Mouse (Mus musculus): Measurements from ENCODE around the gene Dnaja3. TPM values are rescaled to one million over a fixed set of nuclear protein-coding genes. Genes with fewer than 3 reads are reported as not detected.

Dnaja3 gene
- total and polyA plus RNA-seq, 2 experiments from 2014 or later = 99.6 to 103 TPM

DNA sequence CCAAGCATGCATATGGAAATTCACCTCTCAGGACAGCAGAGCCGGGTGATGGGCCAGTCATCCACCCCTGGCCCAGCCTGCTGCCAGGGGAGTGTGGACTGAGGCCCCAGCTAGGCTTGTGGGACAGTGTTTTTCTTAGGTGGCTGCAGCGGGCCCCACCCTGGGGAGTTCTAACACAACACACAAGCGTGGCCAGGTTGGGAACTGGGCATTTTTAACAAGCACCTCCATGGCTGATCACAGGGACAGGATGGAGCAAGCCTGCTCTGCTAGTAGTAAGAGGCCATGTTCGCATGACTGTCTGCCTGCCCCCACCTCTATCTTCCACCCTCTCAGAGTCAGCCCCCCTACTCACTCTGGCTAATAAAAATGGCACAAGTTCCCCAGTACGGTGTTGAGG is 41.7 kb upstream of the Dnaja3 start:
- ATAC-seq (ENCODE audit: insufficient read depth, low read depth) (no peak), DNase-seq (ENCODE audit: low spot score) (no peak)
- Histone ChIP-seq H3K4me1 (ENCODE audit: control insufficient read depth, insufficient read depth) (peaks cover 71% of the 10 kb centered on the region), H3K27me3 (ENCODE audit: control insufficient read depth, insufficient read depth, low read length) (no peaks in the 10 kb centered on the region), H3K9me3 (replicated peaks; ENCODE audit: control insufficient read depth, low read length) (no peaks in the 10 kb centered on the region), H3K4me2 (ENCODE audit: low read depth, low read length) (no peak overlapping the region), H3K4me3 (ENCODE audit: low read depth, low read length) (no peak overlapping the region), H3K36me3 (replicated peaks; ENCODE audit: control insufficient read depth, insufficient read depth, low read length) (no peaks in the 10 kb centered on the region), H3K9ac (replicated peaks; ENCODE audit: low read depth, low read length) (no peak overlapping the region), H3K27ac (ENCODE audit: low read depth) (0 out of 2 replicates have a peak overlapping the region, but pooled peaks have one; percentile 9)
- TF ChIP-seq EP300 (IDR thresholded peaks at IDR 0.05; ENCODE audit: low read depth) = no peak
- WGBS = 73% methylated on average over 5 of the region's 5 CpGs

DNA sequence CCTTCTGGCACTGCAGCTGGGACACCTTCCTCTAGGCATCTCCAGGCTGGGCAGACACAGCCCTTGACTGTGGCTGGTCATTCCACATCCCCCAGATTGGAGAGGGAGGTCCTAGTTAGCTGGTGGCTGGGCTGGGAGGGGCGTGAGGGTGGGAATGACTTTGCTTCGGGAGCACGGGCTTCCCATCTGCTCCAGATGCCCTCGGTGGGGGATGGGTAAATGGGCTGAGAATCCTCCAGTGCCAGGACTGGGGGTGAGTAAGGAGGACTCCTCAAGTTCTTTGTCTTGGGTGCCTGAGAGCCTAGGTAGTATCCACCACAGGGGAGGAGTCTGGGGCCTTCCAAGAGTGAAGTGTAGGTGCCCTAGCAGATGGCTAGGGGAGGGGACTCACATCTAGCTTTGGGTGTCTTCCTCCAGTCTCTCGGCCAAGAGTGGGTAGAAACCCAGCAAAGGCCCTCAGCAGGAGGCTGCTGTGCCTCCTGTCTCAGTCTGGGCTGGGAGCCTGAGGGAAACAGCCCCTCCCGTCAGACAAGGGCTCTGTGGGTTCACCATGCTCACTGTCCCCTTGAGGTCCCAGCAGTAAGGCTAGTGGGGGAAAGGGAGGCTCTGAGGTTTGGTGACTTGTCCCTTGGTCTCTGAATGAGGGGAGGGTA is 40.8 kb upstream of the Dnaja3 start:
- Histone ChIP-seq H3K9ac (replicated peaks; ENCODE audit: low read depth, low read length) (peak overlapping the region; percentile 31; the same call in 1 of the 2 replicates), H3K27me3 (ENCODE audit: control insufficient read depth, insufficient read depth, low read length) (no peaks in the 10 kb centered on the region), H3K4me3 (ENCODE audit: low read depth, low read length) (no peak overlapping the region), H3K27ac (ENCODE audit: low read depth) (no peak overlapping the region), H3K4me1 (ENCODE audit: control insufficient read depth, insufficient read depth) (peaks cover 73% of the 10 kb centered on the region), H3K9me3 (replicated peaks; ENCODE audit: control insufficient read depth, low read length) (no peaks in the 10 kb centered on the region), H3K36me3 (replicated peaks; ENCODE audit: control insufficient read depth, insufficient read depth, low read length) (no peaks in the 10 kb centered on the region), H3K4me2 (ENCODE audit: low read depth, low read length) (no peak overlapping the region)
- TF ChIP-seq CTCF (IDR thresholded peaks at IDR 0.05; ENCODE audit: low read depth) (no peak), EP300 (IDR thresholded peaks at IDR 0.05; ENCODE audit: low read depth) (no peak)
- ATAC-seq (ENCODE audit: insufficient read depth, low read depth) (no peak), DNase-seq (ENCODE audit: low spot score) (no peak)
- 32% methylated on average over 6 of the region's 6 CpGs for WGBS

DNA sequence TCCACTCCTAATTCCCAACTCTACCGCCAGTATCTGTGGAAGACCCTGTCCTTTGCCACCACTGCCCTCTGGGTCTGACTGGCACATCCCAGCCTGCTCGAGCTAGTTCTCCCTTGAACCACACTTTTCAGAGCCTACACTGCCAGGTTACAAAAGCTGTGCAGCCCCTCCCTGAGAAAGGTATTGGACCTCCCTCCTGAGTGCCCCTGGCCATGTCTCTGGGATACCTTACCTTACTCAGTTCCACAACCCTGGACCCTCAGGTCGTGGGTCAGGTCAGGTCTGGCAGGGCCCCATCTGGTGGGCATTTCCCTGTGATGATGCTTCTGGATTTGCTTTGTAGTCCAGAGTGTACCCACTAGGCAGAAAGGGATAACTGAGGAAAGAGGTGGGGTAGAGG is 40.2 kb upstream of the Dnaja3 start:
- no peaks in the 10 kb centered on the region for H3K9me3 ChIP-seq (replicated peaks; ENCODE audit: control insufficient read depth, low read length)
- 79% methylated on average over 3 of the region's 3 CpGs for WGBS
- no peak overlapping the region for H3K27ac ChIP-seq (ENCODE audit: low read depth)
- H3K4me1 ChIP-seq (ENCODE audit: control insufficient read depth, insufficient read depth) = peaks cover 79% of the 10 kb centered on the region
- H3K4me2 ChIP-seq (ENCODE audit: low read depth, low read length) = no peak overlapping the region
- no peaks in the 10 kb centered on the region for H3K36me3 ChIP-seq (replicated peaks; ENCODE audit: control insufficient read depth, insufficient read depth, low read length)
- no peak for DNase-seq (ENCODE audit: low spot score)
- no peaks in the 10 kb centered on the region for H3K27me3 ChIP-seq (ENCODE audit: control insufficient read depth, insufficient read depth, low read length)
- no peak for ATAC-seq (ENCODE audit: insufficient read depth, low read depth)
- TF ChIP-seq EP300 (IDR thresholded peaks at IDR 0.05; ENCODE audit: low read depth) (no peak), CTCF (IDR thresholded peaks at IDR 0.05; ENCODE audit: low read depth) (no peak)
- 0 out of 2 replicates have a peak overlapping the region, but pooled peaks have one; percentile 31 for H3K9ac ChIP-seq (replicated peaks; ENCODE audit: low read depth, low read length)
- H3K4me3 ChIP-seq (ENCODE audit: low read depth, low read length) = no peak overlapping the region

DNA sequence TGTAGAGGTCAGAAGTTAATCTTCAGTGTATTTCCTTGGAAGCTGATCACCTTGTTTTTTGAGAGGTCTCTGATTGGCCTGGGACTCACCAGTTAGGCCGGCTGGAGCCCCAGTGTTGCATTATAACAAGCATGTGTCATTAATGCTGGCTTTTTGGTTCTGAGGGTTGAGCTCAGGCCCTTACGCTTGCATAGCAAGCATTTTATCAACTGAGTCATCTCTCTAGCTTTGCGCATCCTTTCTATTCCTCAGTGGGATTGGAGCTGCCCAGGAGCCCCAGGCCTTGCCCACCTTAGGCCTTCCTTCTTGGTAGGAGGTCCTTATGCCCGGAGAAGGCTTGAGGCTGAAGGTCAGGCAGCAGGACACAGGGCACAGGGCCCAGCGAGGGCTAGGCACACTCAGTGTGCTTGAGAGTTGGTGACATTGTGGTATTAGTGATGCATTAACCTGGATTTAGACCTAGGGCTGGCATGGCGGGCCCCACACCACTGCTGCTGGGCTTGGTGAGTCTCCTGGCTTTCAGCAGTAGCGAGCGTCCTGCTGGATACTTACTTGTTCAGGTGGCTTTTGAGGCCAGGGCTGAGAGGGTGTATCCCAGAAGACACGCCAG is 39.0 kb upstream of the Dnaja3 start:
- H3K4me3 ChIP-seq (ENCODE audit: low read depth, low read length) = no peak overlapping the region
- DNase-seq (ENCODE audit: low spot score) (no peak), ATAC-seq (ENCODE audit: insufficient read depth, low read depth) (no peak)
- H3K27me3 ChIP-seq (ENCODE audit: control insufficient read depth, insufficient read depth, low read length) = no peaks in the 10 kb centered on the region
- 0 out of 2 replicates have a peak overlapping the region, but pooled peaks have one; percentile 1 for H3K9ac ChIP-seq (replicated peaks; ENCODE audit: low read depth, low read length)
- H3K4me2 ChIP-seq (ENCODE audit: low read depth, low read length) = no peak overlapping the region
- no peaks in the 10 kb centered on the region for H3K36me3 ChIP-seq (replicated peaks; ENCODE audit: control insufficient read depth, insufficient read depth, low read length)
- peak overlapping the region; percentile 83 for H3K27ac ChIP-seq (ENCODE audit: low read depth)
- peaks cover 83% of the 10 kb centered on the region for H3K4me1 ChIP-seq (ENCODE audit: control insufficient read depth, insufficient read depth)
- WGBS = 58% methylated on average over 9 of the region's 9 CpGs
- TF ChIP-seq EP300 (IDR thresholded peaks at IDR 0.05; ENCODE audit: low read depth) (no peak), CTCF (IDR thresholded peaks at IDR 0.05; ENCODE audit: low read depth) (no peak)
- no peaks in the 10 kb centered on the region for H3K9me3 ChIP-seq (replicated peaks; ENCODE audit: control insufficient read depth, low read length)

DNA sequence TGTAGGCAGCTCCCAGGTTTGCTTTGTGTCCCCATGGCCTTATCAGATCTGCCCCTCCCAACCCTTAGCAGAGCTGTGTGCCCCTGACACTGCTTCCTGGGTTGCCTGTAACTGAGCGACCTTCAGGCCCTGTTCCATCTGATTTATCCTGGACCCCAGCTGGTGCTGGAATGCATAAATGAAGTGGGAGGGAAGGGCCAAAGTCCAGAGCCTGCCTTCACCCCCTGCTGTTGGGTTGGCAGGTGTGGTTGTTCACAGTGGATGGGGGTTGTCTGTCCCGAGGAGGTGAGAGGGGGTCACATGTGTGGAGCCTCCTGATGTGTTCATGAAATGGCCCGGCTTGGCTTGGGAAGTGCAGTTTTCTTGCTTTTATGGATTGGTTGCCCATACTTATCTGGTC is 37.6 kb upstream of the Dnaja3 start:
- Histone ChIP-seq H3K27me3 (ENCODE audit: control insufficient read depth, insufficient read depth, low read length) (no peaks in the 10 kb centered on the region), H3K4me2 (ENCODE audit: low read depth, low read length) (no peak overlapping the region), H3K9ac (replicated peaks; ENCODE audit: low read depth, low read length) (0 out of 2 replicates have a peak overlapping the region, but pooled peaks have one; percentile 1), H3K4me1 (ENCODE audit: control insufficient read depth, insufficient read depth) (peaks cover 83% of the 10 kb centered on the region), H3K27ac (ENCODE audit: low read depth) (peak overlapping the region; percentile 83), H3K9me3 (replicated peaks; ENCODE audit: control insufficient read depth, low read length) (no peaks in the 10 kb centered on the region), H3K4me3 (ENCODE audit: low read depth, low read length) (no peak overlapping the region), H3K36me3 (replicated peaks; ENCODE audit: control insufficient read depth, insufficient read depth, low read length) (no peaks in the 10 kb centered on the region)
- ATAC-seq (ENCODE audit: insufficient read depth, low read depth) (no peak), DNase-seq (ENCODE audit: low spot score) (no peak)
- 14% methylated on average over 3 of the region's 3 CpGs for WGBS
- TF ChIP-seq EP300 (IDR thresholded peaks at IDR 0.05; ENCODE audit: low read depth) = no peak
- no peak for TF ChIP-seq CTCF (IDR thresholded peaks at IDR 0.05; ENCODE audit: low read depth)

All from heart, postnatal 0 days (tissue).